Mouse (Mus musculus) adrenal gland, adult 10 weeks (tissue): ENCODE data around the gene Ropn1l. TPM values are rescaled to one million over a fixed set of nuclear protein-coding genes. Genes with fewer than 3 reads are reported as not detected.

Source experiments
- polyA plus RNA-seq: library from polyadenylated mRNA; stranded (reverse); fragments of 350-450 nt; fragmentation: Illumina TruSeq; extraction: RNeasy Lipid Tissue Mini Kit (QIAGEN cat#74804); gene quantifications from one replicate; pipeline ENCODE4 v1.2.3, GENCODE M21; 2014; ENCODE audit warnings: low read depth, low replicate concordance

The Ropn1l gene
- 4.3 TPM for polyA plus RNA-seq

DNA sequence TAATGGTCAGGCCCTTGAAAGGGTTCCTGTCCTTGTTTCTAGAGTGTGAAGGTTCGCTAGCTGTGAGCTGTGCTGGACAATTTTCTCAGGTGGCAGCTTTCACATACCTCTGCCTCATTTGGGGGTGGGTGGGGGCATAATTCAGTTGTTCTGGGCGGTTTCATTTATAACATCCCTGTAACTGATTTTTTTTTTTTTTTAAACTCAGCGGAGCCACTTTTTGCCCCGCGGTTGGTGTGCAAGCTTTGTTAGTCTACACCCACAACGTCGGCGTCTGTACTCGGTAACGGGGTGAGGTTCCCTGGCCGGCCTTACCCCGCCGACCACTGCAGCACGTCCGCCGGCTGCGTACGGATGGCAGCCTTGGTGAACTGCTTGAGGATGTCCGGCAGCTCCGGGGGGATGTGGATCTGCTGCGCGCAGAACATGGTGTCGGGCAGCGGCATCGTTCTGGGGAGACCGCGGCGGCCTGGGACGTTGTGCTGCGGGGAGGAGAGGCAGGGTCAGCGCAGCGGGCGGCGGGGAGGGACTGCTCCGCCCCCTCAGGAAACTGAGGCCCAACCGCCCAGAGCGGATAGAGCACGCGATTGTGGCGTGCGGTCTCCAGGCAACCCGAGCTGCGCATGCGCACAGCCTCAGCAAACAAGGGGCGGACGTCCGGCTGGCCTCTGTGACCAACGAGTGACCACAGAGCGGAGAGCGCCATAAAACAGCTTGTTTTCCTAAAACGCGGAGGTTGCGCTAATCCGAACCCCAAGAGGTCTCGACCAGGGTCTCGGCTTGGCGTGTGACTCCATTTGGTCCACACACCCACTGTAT, at the start of gene Ropn1l:
Ropn1l (minus strand) TSS at position 640 of the 819 bp plus-strand sequence.

Other genes starting within 250 kb of the Ropn1l start
- gene Dap, start 229.4 kb downstream of the Ropn1l start, polyA plus RNA-seq, result 28.3 TPM
- gene Ankrd33b, start 86.0 kb downstream of the Ropn1l start, polyA plus RNA-seq, result 2.0 TPM
- 248 TPM for gene March6, start 77.3 kb upstream of the Ropn1l start, polyA plus RNA-seq
- gene Cmbl, start 111.7 kb upstream of the Ropn1l start, polyA plus RNA-seq, result 217 TPM
- 101 TPM for gene Cct5, start 148.1 kb upstream of the Ropn1l start, polyA plus RNA-seq
- 5.4 TPM for gene Fam173b, start 148.1 kb upstream of the Ropn1l start, polyA plus RNA-seq